Mouse (Mus musculus) heart, adult 8-10 months (tissue): ENCODE data around the gene Fxr2. TPM values are rescaled to one million over a fixed set of nuclear protein-coding genes. Genes with fewer than 3 reads are reported as not detected.
"Not testable (repeated sequence)": the region's sequence is repeated elsewhere in the genome, so short reads cannot be mapped to it uniquely, and the experiment has no call there.

Experiments
- DNase-seq: peaks from one replicate; pipeline ENCODE4 v3.0.0; 2022; ENCODE audit warnings: low spot score
- total RNA-seq, 4 experiments: library from RNA; stranded (reverse); gene quantifications; 2 replicates each; pipeline ENCODE4 v1.2.4; 2022

The Fxr2 gene
- total RNA-seq, 4 experiments from 2014 or later: 92.4 to 109 (median 94.5) TPM

GRCm38 (mm10) chr11:69682840-69683533 is 50.2 kb downstream of the Fxr2 start:
- peak; percentile 93 for DNase-seq

GRCm38 (mm10) chr11:69683576-69683975 is 50.8 kb downstream of the Fxr2 start:
- DNase-seq: no peak

- DNase-seq: no peak
Observed at GRCm38 (mm10) chr11:69684128-69684745, 51.4 kb downstream of the Fxr2 start.

- DNase-seq: no peak
Observed at GRCm38 (mm10) chr11:69684936-69685335, 52.1 kb downstream of the Fxr2 start.

GRCm38 (mm10) chr11:69685526-69686148 is 52.8 kb downstream of the Fxr2 start, which contains the start of gene Tnfsf13:
TSS of gene Tnfsf13 (minus strand) at chr11:69685784.
- DNase-seq: peak; percentile 93

GRCm38 (mm10) chr11:69686377-69686776 is 53.6 kb downstream of the Fxr2 start:
- DNase-seq: peak; percentile 86

- no peak for DNase-seq
Observed at GRCm38 (mm10) chr11:69687061-69687460, 54.3 kb downstream of the Fxr2 start.

GRCm38 (mm10) chr11:69689891-69690290 is 57.1 kb downstream of the Fxr2 start:
- DNase-seq: no peak

GRCm38 (mm10) chr11:69692196-69692811 is 59.5 kb downstream of the Fxr2 start:
- no peak for DNase-seq

GRCm38 (mm10) chr11:69692863-69693262 is 60.1 kb downstream of the Fxr2 start:
- no peak for DNase-seq

GRCm38 (mm10) chr11:69693421-69693965 is 60.7 kb downstream of the Fxr2 start:
- DNase-seq: no peak

GRCm38 (mm10) chr11:69695046-69695360 is 62.2 kb downstream of the Fxr2 start:
- DNase-seq: no peak

GRCm38 (mm10) chr11:69695361-69696181 is 62.8 kb downstream of the Fxr2 start, which contains the start of the genes Tnfsf12 and Tnfsfm13:
TSS of gene Tnfsf12 (minus strand) at chr11:69695849.
TSS of gene Tnfsfm13 (minus strand) at chr11:69696098.
- DNase-seq: peak; percentile 80

GRCm38 (mm10) chr11:69697396-69697795 is 64.6 kb downstream of the Fxr2 start:
- DNase-seq: no peak

- DNase-seq: no peak
Observed at GRCm38 (mm10) chr11:69698574-69698973, 65.8 kb downstream of the Fxr2 start.

GRCm38 (mm10) chr11:69699595-69699994 is 66.8 kb downstream of the Fxr2 start:
- no peak for DNase-seq

GRCm38 (mm10) chr11:69702886-69703285 is 70.1 kb downstream of the Fxr2 start:
- DNase-seq: not testable (repeated sequence)
